Mouse (Mus musculus): Measurements from ENCODE around the gene Pom121.

Gene Pom121

DNA sequence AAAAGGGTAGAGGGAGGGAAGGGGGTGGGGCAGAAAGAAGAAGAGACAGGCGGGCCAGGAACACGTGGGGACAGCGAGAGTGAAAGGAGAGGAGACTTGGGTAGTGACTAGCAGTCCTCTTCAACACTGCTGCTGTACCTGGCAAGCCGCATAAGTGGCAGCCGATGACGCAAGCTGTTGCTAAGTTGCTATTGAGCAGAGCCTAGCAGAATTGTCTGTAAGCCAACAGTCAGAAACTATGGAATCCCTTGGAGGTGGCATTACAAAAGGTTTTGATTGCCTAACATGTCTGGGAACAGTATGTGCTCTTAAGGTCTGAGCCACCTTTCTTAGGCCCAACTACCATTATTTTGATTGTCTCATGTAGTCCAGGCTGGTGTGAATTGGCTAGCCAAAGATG is 26.0 kb downstream of the Pom121 start:
- DNase-seq (ENCODE audit: low spot score) = no peak

DNA sequence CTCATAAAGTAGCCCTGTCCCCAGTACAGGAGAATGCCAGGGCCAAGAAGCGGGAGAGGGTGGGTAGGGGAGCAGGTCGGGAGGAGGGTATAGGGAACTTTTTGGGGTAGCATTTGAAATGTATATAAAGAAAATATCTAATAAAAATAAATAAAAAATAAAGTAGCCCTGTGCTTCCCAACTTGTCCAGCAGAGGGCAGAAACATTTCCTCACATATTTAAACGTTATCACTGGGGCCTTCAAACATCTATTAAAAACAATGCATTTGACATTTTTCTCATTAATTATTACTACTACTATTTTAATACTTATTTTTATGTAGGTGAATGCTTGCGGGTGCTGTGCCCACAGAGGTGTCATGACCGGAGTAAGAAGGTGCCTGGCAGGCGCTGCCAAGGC is 26.5 kb downstream of the Pom121 start:
- no peak for DNase-seq (ENCODE audit: low spot score)

DNA sequence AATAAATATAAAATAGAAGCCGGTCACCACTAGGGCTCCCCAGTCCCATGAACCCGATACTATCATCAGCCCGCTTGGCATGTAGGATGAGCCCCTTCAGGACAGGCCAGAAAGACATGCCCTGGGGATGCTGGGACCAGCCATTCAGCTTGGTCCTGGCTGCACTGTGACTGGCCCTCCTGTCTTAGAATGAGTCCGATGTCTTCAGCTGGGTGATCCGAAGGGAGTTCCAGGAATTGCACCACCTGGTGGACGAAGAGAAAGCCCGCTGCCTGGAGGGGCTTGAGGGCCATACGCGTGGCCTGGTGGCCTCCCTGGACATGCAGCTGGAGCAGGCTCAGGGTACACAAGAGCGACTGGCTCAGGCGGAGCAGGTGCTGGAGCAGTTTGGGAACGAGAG is 30.8 kb downstream of the Pom121 start:
- no peak for DNase-seq (ENCODE audit: low spot score)

DNA sequence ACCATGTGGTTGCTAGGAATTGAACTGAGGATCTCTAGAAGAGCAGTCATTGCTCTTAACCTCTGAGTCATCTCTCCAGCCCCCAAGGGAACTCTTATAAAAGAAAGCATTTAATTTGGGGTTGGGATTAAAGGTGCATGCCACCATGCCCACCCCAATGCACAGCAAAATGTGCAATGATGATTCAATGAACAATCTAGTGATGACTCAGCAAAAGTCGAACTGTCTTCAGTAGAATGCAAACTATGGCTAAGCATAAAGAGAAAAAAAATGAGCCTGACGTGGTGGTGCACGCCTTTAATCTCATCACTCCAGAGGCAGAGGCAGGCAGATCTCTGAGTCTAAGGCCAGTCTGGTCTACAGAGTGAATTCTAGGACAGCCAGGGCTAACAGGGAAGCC is 31.8 kb downstream of the Pom121 start:
- DNase-seq (ENCODE audit: low spot score) = no peak

DNA sequence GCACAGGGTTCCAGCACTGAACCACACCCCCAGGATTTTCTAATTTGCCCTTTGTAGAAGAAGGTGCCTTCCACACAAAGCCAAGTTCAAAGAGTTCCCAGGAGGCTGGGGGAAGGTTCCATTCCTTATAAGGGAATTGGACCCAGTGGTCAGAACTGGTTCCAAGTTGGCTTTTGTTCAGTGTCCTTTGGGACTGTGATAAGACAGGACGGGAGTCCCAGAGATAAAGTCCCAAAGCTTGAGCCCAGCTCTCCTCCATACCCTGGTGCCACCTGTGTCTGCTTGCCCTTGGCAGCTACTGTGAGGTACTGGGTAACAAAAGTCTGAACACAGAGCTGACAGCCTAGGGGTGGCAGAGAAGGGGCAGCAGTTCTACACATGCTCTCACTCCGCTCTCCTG is 34.6 kb downstream of the Pom121 start:
- DNase-seq (ENCODE audit: low spot score) = no peak

DNA sequence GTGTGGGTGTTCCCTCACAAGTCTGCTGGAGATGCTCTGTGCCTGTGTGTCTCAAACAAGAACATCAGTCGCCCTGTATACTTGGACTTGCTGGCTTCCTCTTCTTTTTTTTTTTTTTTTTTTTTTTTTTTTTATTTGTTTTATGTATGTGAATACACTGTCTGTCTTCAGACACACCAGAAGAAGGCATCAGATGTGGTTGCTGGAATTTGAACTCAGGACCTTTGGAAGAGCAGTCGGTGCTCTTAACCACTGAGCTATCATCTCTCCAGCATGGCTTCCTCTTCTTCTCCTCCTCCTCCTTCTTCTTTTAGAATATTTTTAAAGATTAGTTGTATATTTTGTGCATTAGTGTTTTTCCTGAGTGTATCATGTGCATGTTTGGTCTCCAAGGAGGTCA is 36.8 kb downstream of the Pom121 start:
- DNase-seq (ENCODE audit: low spot score) = no peak

DNA sequence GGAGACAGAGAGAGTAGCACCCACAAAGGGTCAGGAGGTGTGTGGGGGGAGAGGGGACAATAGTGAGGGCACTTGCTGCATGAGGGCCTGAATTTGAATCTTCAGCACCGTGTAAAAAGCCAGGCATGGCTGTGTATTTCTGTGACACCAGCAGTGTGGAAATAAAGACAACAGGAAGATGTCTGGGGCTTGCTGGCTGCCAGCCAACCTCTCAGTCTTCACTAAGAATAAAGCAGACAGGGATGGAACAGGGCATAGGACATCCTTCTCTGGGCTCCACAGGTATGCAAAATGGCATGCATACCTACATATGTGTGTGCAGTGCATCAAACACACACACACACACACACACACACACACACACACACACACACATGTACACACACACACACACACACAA is 38.3 kb downstream of the Pom121 start:
- no peak for DNase-seq (ENCODE audit: low spot score)

DNA sequence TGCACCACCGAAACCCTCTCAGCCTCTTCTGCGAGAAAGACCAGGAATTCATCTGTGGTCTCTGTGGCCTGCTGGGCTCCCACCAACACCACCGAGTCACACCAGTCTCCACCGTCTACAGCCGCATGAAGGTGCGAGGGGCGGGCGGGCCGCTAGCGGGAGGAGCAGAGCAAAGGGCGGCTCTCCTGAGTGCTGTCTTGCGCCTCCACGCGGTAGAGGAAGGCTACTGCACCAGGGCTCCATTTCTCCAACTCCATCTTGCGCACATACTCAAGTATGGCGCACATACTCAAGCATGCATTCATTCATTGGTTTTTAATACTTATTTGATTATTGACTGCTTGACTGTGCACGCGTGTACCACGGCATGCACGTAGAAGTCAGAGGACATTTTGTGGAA is 40.8 kb downstream of the Pom121 start:
- DNase-seq (ENCODE audit: low spot score) = no peak

DNA sequence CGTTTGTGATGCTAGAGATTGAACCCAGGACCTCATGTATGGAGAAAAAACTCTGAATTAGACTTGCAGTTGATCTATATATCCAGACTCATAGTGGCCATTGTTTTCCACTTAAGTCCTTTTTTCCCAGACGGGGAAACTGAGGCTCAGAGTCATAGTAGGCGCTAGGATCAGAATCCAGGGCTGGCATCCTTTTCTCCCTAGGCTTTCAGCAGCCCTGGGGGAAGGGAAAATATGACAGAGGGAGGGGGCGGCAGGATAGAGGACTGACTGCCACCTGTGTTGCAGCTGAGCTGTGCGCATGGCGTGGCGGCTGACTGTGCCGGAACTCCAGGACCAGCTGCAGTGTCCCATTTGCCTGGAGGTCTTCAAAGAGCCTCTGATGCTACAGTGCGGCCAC is 41.4 kb downstream of the Pom121 start, which contains the start of gene Trim50:
Trim50 (plus strand) TSS at position 301 of the 400 bp plus-strand sequence.
- no peak for DNase-seq (ENCODE audit: low spot score)

DNA sequence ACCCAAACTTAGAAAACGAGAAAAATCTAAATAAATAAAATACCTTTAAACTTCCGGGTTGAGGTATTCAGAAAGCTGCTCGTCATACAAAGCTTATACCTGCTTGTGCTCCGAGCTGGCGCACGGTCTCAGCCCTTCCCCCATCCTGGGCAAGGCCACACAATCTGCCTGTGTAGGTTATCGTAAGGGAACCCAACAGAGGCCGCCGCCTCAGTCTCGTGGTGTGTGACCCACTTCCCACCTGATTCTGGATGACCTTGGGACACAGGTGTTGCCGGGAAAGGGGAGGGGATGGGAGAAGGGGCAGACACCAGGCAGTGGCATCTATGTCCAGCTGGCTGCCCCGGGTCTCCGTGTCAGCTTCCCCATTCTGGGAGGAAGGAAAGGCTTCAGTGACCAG is 42.7 kb downstream of the Pom121 start:
- no peak for DNase-seq (ENCODE audit: low spot score)

DNA sequence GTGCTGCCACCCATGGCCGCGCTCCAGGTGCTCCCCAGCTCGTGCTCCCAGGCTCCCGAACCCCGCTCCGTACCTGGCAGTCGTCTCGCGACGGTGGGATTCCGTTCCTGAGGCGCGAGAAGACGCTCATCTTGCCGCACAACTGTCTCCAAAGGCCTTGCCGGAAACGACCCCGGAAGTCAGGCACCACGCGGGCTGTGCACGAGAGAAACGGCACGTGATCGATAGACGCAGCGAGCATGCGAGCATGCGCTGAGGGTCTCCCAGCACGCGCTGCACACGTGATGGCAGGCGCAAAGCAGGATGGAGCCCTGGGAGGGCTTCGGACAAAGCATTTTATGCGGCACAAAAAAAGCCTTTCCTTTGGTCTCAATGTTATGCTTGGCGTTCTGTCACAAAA is 44.5 kb downstream of the Pom121 start, which contains the start of gene Fkbp6:
Fkbp6 (minus strand) TSS at position 183 of the 400 bp plus-strand sequence.
- DNase-seq (ENCODE audit: low spot score) = no peak

DNA sequence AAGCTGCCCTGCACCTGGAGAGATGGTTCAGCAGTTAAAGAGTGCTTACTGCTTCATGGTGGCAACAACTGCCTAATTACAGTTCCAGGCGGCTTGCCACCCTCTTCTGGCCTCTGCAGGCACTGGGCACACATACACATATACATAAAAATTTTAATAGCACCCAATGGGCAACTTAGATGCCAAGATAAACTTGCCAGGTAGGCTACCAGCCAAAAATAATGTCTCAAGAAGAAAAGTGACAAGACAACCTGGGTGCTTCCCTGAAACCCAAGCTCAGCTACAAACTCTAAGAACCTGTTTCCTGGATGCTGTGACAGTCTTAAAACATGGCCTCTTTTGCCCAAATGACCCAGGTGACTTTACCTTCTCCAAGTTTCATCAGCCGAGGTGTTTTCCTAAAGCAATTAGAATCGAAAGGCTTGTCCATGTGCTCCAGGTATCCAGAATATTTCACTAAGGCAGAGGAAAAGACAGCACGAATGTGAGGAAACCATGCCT is 46.8 kb downstream of the Pom121 start:
- no peak for DNase-seq (ENCODE audit: low spot score)

DNA sequence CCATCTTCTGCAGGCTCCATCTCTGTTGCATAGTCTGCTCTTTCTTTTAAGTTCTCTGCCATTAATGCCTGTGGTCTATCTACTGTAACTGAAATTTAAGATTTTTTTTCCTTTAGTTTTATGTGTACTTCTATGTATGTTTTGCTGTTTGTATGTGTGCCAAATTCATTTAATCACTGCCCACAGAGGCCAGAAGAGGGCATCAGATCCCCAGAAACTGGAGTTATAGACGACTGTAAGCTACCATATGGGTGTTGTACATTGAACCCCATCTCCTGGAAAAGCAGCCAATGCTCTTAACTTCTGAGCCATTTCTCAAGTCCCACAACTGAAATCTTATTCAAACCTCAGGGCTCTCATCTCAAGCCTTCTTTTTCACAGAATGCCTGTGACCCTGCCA is 47.9 kb downstream of the Pom121 start:
- DNase-seq (ENCODE audit: low spot score) = no peak

DNA sequence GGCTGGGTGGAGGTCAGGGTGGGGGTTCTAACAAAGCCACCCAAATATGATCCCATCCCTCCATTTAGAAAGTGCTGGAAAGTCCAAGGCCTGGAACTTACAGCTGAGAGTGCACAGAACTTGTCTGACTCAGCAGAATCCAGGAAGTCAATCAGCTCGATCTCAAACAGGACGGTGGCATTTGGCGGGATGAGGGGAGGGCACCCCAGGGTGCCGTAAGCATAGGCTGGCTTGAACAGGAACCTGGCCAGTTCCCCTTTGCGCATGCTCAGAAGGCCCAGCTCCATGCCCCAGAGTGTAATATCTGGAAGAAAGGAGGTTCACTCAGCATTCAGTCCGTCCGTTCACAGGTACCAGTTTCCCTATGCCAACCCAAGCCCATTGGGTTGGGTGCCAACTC is 48.4 kb downstream of the Pom121 start:
- DNase-seq (ENCODE audit: low spot score) = no peak

DNA sequence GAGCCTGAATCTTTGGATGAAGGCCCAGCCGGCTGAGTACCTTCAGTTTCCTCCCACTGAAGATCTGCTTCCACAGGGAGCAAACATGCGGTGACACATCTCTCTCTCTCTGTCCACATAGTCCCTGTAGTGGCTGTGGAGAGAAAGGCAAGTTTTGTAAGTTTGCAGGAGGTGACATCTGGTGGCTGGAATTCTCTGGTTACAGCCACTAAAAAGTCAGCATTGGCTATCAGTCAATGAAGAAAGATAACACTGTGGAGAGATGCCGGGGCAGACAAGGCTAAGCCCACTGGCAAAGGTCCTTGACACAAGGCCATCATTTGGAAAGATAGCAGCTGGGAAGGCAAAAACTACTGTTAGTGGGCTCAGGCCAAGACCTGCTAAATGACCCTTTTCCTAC is 56.8 kb downstream of the Pom121 start:
- no peak for DNase-seq (ENCODE audit: low spot score)

DNA sequence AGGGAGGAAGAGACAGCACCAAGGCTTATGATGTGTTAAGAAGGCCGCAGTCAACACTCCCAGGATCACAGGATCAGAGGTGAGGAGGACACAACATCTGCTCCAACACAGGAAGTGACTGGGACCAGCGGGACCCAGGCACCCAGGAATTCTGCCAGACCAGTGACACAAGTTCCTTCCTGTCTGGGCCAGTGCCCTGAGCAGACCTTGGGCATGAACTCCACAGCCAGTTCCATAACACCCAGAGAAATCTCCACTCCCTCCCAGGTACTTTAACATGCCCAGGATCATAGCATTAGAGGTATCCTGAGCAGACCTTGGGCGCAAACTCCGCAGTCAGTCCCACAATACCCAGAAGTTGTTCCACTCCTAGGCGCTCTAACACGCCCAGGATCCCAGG is 63.2 kb downstream of the Pom121 start:
- no peak for DNase-seq (ENCODE audit: low spot score)

DNA sequence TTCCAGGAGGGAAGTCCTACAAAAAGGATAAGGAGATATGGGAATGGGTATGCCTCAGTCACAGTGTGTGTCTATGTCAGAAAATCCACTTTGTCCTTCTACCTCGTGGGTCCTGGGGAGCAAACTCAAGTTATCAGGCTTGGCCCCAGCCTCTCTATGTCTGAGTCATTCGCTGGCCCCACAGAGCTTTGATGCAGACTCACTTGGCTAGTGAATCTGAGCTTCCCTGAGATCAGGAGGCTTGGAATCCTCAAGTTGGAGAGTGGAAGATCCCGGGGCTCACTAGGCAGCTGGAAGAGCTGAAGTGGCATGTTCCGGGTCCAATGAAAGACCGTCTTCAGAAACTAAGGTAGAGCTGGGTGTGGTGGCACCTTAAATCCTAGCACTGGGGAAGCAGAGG is 64.1 kb downstream of the Pom121 start:
- no peak for DNase-seq (ENCODE audit: low spot score)

DNA sequence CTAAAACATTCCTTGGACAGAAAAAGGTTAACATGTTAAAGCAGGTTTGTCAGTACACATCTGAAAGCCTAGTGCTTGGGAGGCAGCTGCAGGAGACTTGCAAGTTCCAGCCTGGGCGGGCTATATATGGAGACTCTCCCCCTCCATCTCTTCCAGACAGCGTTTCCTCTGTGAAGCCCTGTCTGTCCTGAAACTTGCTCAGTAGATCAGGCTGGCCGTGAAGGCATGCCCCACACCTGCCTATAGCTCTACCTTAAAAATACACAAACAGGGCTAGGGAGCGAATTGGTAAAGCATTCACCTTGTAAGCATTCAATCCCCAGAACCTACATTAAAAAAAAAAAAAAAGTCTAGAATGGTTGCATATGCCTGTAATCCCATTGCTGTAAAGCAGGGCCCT is 64.9 kb downstream of the Pom121 start:
- no peak for DNase-seq (ENCODE audit: low spot score)
